Mouse (Mus musculus): ENCODE data around the gene Zcwpw1.
A peak's percentile ranks its signal among the peaks of the same experiment; 100 is the strongest.

Gene Zcwpw1

GRCm38 (mm10) chr5:137755425-137755824 is 32.2 kb upstream of the Zcwpw1 start:
- DNase-seq (ENCODE audit: low read depth, low spot score): no peak

GRCm38 (mm10) chr5:137756106-137756505 is 31.5 kb upstream of the Zcwpw1 start:
- no peak for DNase-seq (ENCODE audit: low read depth, low spot score)

GRCm38 (mm10) chr5:137756882-137757661 is 30.5 kb upstream of the Zcwpw1 start:
- peak; percentile 85 for DNase-seq (ENCODE audit: low read depth, low spot score)

GRCm38 (mm10) chr5:137757887-137758286 is 29.7 kb upstream of the Zcwpw1 start:
- no peak for DNase-seq (ENCODE audit: low read depth, low spot score)

GRCm38 (mm10) chr5:137758921-137759534 is 28.6 kb upstream of the Zcwpw1 start:
- no peak for DNase-seq (ENCODE audit: low read depth, low spot score)

- DNase-seq (ENCODE audit: low read depth, low spot score): peak; percentile 72
These were observed 27.6 kb upstream of the Zcwpw1 start for GRCm38 (mm10) chr5:137759971-137760412.

- DNase-seq (ENCODE audit: low read depth, low spot score): no peak
These were observed 22.8 kb upstream of the Zcwpw1 start for GRCm38 (mm10) chr5:137764609-137765340.

- no peak for DNase-seq (ENCODE audit: low read depth, low spot score)
These were observed 21.3 kb upstream of the Zcwpw1 start for GRCm38 (mm10) chr5:137766270-137766669.

GRCm38 (mm10) chr5:137768475-137768874 is 19.1 kb upstream of the Zcwpw1 start:
- no peak for DNase-seq (ENCODE audit: low read depth, low spot score)

GRCm38 (mm10) chr5:137770709-137771108 is 16.9 kb upstream of the Zcwpw1 start:
- DNase-seq (ENCODE audit: low read depth, low spot score): peak; percentile 71

GRCm38 (mm10) chr5:137772755-137773154 is 14.8 kb upstream of the Zcwpw1 start:
- no peak for DNase-seq (ENCODE audit: low read depth, low spot score)

GRCm38 (mm10) chr5:137775587-137776290 is 11.9 kb upstream of the Zcwpw1 start:
- no peak for DNase-seq (ENCODE audit: low read depth, low spot score)

GRCm38 (mm10) chr5:137776408-137776918 is 11.1 kb upstream of the Zcwpw1 start:
- no peak for DNase-seq (ENCODE audit: low read depth, low spot score)

- no peak for DNase-seq (ENCODE audit: low read depth, low spot score)
These were observed 10.2 kb upstream of the Zcwpw1 start for GRCm38 (mm10) chr5:137777267-137777845.

GRCm38 (mm10) chr5:137778635-137779034 is 9.0 kb upstream of the Zcwpw1 start, which contains the start of gene Ppp1r35:
Gene Ppp1r35, plus strand, starts transcription at chr5:137778849.
- peak; percentile 97 for DNase-seq (ENCODE audit: low read depth, low spot score)

GRCm38 (mm10) chr5:137779053-137779933 is 8.3 kb upstream of the Zcwpw1 start:
- DNase-seq (ENCODE audit: low read depth, low spot score): no peak

GRCm38 (mm10) chr5:137781661-137782060 is 5.9 kb upstream of the Zcwpw1 start:
- DNase-seq (ENCODE audit: low read depth, low spot score): no peak

GRCm38 (mm10) chr5:137782776-137783522 is 4.6 kb upstream of the Zcwpw1 start:
- no peak for DNase-seq (ENCODE audit: low read depth, low spot score)

- DNase-seq (ENCODE audit: low read depth, low spot score): no peak
These were observed 3.6 kb upstream of the Zcwpw1 start for GRCm38 (mm10) chr5:137783901-137784540.
